Mouse (Mus musculus): ENCODE measurements at regions not wholly inside any gene's neighbourhood (a gene's known extent, or its start where the extent isn't known, plus 50 kb on each side); places are given as distances from the start of the nearest gene placed in this dataset.

DNA sequence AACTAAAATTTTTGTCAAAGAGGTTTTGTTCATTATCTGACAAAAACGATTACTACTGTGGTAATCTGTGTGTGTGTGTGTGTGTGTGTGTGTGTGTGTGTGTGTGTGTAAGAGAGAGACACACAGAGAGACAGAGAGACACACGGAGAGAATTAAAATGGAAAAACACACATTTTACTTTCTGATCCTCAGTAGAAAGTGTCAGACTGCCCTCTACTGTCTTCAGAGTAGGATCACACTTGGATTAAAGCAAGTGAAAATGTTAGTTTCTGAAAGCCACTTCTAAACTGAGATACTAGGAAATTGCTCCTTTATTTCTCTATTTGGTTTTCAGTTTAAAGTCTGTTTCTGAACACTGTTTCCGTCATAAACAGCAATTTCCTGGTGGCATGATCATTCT is 57.3 kb upstream of the Cylc1 start:
- Histone ChIP-seq H3K36me3 (ENCODE audit: insufficient read depth) (no peaks in the 10 kb centered on the region), H3K4me3 (ENCODE audit: low read depth, low read length) (no peak overlapping the region), H3K27me3 (ENCODE audit: insufficient read depth, low read length) (no peaks in the 10 kb centered on the region), H3K4me1 (ENCODE audit: insufficient read depth) (no peaks in the 10 kb centered on the region), H3K4me2 (ENCODE audit: low read depth) (no peak overlapping the region), H3K27ac (ENCODE audit: low read depth, low read length) (no peak overlapping the region), H3K9me3 (ENCODE audit: low read length) (no peaks in the 10 kb centered on the region), H3K9ac (no peak overlapping the region)
- peak; percentile 72 for TF ChIP-seq CTCF (IDR thresholded peaks at IDR 0.05; ENCODE audit: low read depth)
- ATAC-seq = no peak
- peak; percentile 34 for DNase-seq
- WGBS = 35% methylated on average over 3 of the region's 3 CpGs

Data from forebrain, postnatal 0 days (tissue).